Mouse (Mus musculus) cerebellum, adult 2 months (tissue): Measurements from ENCODE around the gene Btg4.

Source experiments
- CTCF ChIP-seq: fragments of 200-500 bp; IDR thresholded peaks from 2 replicates; pipeline ENCODE4 v1.5.1; 2011; ENCODE audit warnings: low read depth, mild to moderate bottlenecking, control low read depth, low read length, moderate library complexity, borderline replicate concordance; ENCODE audit not compliant: insufficient read depth
- POLR2A ChIP-seq: fragments of 200-500 bp; IDR thresholded peaks from 2 replicates; pipeline ENCODE4 v1.6.1; 2011; ENCODE audit warnings: low read length, control low read depth, borderline replicate concordance; ENCODE audit not compliant: insufficient read depth

GRCm38 (mm10) chr9:51143437-51143836, 82.7 kb downstream of the Btg4 start:
- TF ChIP-seq CTCF (no peak), POLR2A (no peak)
